Mouse (Mus musculus) v-Abl transformed pro-B cells (cell line): ENCODE data around the gene Ell.
"Not testable (repeated sequence)": the region's sequence is repeated elsewhere in the genome, so short reads cannot be mapped to it uniquely, and the experiment has no call there.

Experiments
- in situ Hi-C, 2 experiments: fragments of 400-800 bp; cut with MboI; formaldehyde crosslinking; loops; one replicate each; pipeline ENCODE4 v1.15.1; 2025; ENCODE audit not compliant: unreplicated experiment in 2 of 2

Gene Ell

GRCm38 (mm10) chr8:70505698-70506327 lies 33.4 kb upstream of the Ell start:
- in situ Hi-C loops = loop anchor here in 1 of 2 experiments (5.0 kb wide), 1 partner anchor 89 kb away; no protein-coding TSS in a partner anchor

- in situ Hi-C loops = loop anchor here in 1 of 2 experiments (5.0 kb wide), 1 partner anchor 89 kb away; no protein-coding TSS in a partner anchor
Observed at GRCm38 (mm10) chr8:70506328-70507026, 32.8 kb upstream of the Ell start, which contains the start of gene Rex1bd. Gene Rex1bd (minus strand): TSS chr8:70506752.

GRCm38 (mm10) chr8:70507027-70507393 lies 32.2 kb upstream of the Ell start:
- in situ Hi-C loops = loop anchor here in 1 of 2 experiments (5.0 kb wide), 1 partner anchor 90 kb away; no protein-coding TSS in a partner anchor

- in situ Hi-C loops = loop anchor here in 1 of 2 experiments (5.0 kb wide), 1 partner anchor 92 kb away; no protein-coding TSS in a partner anchor
Observed at GRCm38 (mm10) chr8:70509281-70509952, 29.8 kb upstream of the Ell start.

- in situ Hi-C loops = no loop called here
Observed at GRCm38 (mm10) chr8:70510228-70510915, 28.9 kb upstream of the Ell start, which contains the start of gene Uba52. Gene Uba52 (minus strand): TSS chr8:70510801.

- in situ Hi-C loops = not testable (repeated sequence)
Observed at GRCm38 (mm10) chr8:70511174-70511573, 28.1 kb upstream of the Ell start.

GRCm38 (mm10) chr8:70511770-70512169 lies 27.5 kb upstream of the Ell start:
- in situ Hi-C loops = no loop called here

GRCm38 (mm10) chr8:70512253-70512903 lies 26.9 kb upstream of the Ell start:
- in situ Hi-C loops = no loop called here

GRCm38 (mm10) chr8:70513441-70513840 lies 25.8 kb upstream of the Ell start:
- in situ Hi-C loops = no loop called here

- in situ Hi-C loops = no loop called here
Observed at GRCm38 (mm10) chr8:70517940-70518643, 21.2 kb upstream of the Ell start.

- in situ Hi-C loops = no loop called here
Observed at GRCm38 (mm10) chr8:70519043-70519442, 20.2 kb upstream of the Ell start.

GRCm38 (mm10) chr8:70519606-70520005 lies 19.7 kb upstream of the Ell start:
- in situ Hi-C loops = no loop called here

GRCm38 (mm10) chr8:70522592-70523403 lies 16.5 kb upstream of the Ell start:
- in situ Hi-C loops = no loop called here

GRCm38 (mm10) chr8:70527111-70527511 lies 12.1 kb upstream of the Ell start:
- in situ Hi-C loops = no loop called here

GRCm38 (mm10) chr8:70527512-70528181 lies 11.6 kb upstream of the Ell start, which contains the start of the genes Fkbp8 and Kxd1:
Gene Fkbp8 (plus strand): TSS chr8:70527724.
Gene Kxd1 (minus strand): TSS chr8:70527956.
- in situ Hi-C loops = no loop called here

- in situ Hi-C loops = no loop called here
Observed at GRCm38 (mm10) chr8:70528182-70528797, 11.0 kb upstream of the Ell start.

- in situ Hi-C loops = no loop called here
Observed at GRCm38 (mm10) chr8:70529299-70529698, 10.0 kb upstream of the Ell start.

- in situ Hi-C loops = no loop called here
Observed at GRCm38 (mm10) chr8:70529741-70530161, 9.5 kb upstream of the Ell start.
